Mouse (Mus musculus): ENCODE measurements around the gene Nol11.

- TF ChIP-seq SRF (IDR thresholded peaks at IDR 0.05; ENCODE audit: control insufficient read depth, insufficient read length, low read depth) (no peak), POLR2A (IDR thresholded peaks at IDR 0.05; ENCODE audit: insufficient read length, low read depth) (no peak), MYOG (IDR thresholded peaks at IDR 0.05; ENCODE audit: control insufficient read depth in 1 of 3, insufficient read depth in 1 of 3, insufficient read length in 2 of 3, low read depth in 2 of 3) (no peak)
Measured at GRCm38 (mm10) chr11:107195334-107195733, 6.2 kb upstream of the Nol11 start.
